Mouse (Mus musculus): ENCODE data around the gene Vmn2r69. TPM values are rescaled to one million over a fixed set of nuclear protein-coding genes. Genes with fewer than 3 reads are reported as not detected.

Vmn2r69 gene
- not detected for total RNA-seq (2021)
- long read RNA-seq, experiment 1, result 0 reads
- long read RNA-seq, experiment 2, result 0 reads

- no peak for DNase-seq
Observed at GRCm38 (mm10) chr7:85415820-85416219, at the start of gene Vmn2r69. Gene Vmn2r69 (minus strand): TSS chr7:85415920.

Other genes starting within 250 kb of the Vmn2r69 start
- not detected for gene Vmn2r68, start 178.1 kb downstream of the Vmn2r69 start, total RNA-seq (2021)
- not detected for gene Vmn2r71, start 147.2 kb upstream of the Vmn2r69 start, total RNA-seq (2021)
- gene Vmn2r70, start 153.3 kb upstream of the Vmn2r69 start, total RNA-seq (2021), result not detected

Measured in gastrocnemius, postnatal 10 days (tissue).